Mouse (Mus musculus): ENCODE data around the gene Pcyox1.
"Not testable (repeated sequence)": the region's sequence is repeated elsewhere in the genome, so short reads cannot be mapped to it uniquely, and the experiment has no call there.

Gene Pcyox1

GRCm38 (mm10) chr6:86366125-86366852 is 30.7 kb downstream of the Pcyox1 start:
- DNase-seq (ENCODE audit: low read depth, low spot score) = no peak

GRCm38 (mm10) chr6:86365371-86366124 is 31.4 kb downstream of the Pcyox1 start, which contains the start of gene Fam136a:
TSS of gene Fam136a (plus strand) at chr6:86365646.
- DNase-seq (ENCODE audit: low read depth, low spot score) = peak; percentile 98

GRCm38 (mm10) chr6:86364442-86365141 is 32.4 kb downstream of the Pcyox1 start:
- DNase-seq (ENCODE audit: low read depth, low spot score) = peak; percentile 79

GRCm38 (mm10) chr6:86361373-86361772 is 35.6 kb downstream of the Pcyox1 start:
- DNase-seq (ENCODE audit: low read depth, low spot score) = no peak

GRCm38 (mm10) chr6:86360691-86361090 is 36.3 kb downstream of the Pcyox1 start:
- DNase-seq (ENCODE audit: low read depth, low spot score) = no peak

- no peak for DNase-seq (ENCODE audit: low read depth, low spot score)
Measured at GRCm38 (mm10) chr6:86356956-86357355, 40.0 kb downstream of the Pcyox1 start.

DNA sequence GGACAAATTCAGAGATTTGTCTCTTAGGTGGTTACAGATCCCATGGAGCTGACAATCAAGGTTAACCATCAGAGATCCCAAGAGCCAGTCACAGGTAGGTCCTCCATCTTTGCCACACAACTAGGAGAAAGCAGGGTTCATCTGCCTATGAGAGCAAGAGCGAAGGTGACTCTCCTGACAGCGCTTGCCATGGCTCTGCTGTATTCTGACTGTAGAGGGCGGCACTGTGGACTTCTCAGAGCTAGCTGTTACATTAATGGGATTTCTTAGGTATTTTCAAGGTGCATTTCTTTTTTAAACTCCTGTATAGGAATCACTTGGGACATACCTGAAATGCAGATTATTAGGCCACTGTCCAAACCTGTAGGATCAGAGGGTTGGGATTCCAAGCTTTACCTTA is 42.0 kb downstream of the Pcyox1 start:
- no peak for DNase-seq (ENCODE audit: low read depth, low spot score)

DNA sequence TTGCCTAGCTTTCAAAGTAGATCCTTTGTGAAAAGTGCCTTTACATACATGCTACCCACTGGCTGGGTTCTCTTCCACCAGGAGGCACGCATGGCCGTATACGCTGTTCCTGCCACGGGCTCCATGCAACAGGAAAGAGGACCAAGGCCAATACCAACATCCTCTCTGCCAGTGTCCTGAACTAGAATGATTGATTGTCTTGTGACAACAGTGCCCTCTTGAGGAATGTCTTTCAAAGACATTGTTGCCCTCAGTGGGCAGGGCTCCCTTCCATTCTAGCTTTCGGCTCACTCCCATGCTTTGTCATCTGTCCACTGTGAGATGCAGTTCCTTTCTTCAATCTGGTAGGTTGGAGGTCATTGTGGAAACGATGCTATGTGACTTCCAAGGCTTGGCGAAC is 47.7 kb downstream of the Pcyox1 start:
- DNase-seq (ENCODE audit: low read depth, low spot score) = no peak

DNA sequence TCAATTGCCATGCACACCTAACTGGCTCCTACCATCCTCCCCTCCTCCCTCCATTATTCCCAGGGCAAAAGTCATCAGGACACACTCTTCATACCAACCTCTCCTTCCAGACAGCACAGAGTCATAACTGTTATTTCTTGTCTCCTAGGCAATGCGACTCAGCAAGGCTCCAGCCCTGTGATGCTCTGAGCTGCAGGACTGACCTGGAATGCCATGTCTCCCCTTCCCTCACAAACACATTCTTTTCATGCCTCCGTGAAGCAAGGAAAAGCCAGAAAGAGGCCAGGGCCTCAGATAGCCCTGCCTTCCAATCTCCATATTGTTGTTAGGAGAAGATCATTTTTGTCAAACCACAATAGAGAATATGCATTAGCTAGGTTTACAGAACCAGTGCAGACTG is 50.9 kb downstream of the Pcyox1 start:
- DNase-seq (ENCODE audit: low read depth, low spot score) = no peak

DNA sequence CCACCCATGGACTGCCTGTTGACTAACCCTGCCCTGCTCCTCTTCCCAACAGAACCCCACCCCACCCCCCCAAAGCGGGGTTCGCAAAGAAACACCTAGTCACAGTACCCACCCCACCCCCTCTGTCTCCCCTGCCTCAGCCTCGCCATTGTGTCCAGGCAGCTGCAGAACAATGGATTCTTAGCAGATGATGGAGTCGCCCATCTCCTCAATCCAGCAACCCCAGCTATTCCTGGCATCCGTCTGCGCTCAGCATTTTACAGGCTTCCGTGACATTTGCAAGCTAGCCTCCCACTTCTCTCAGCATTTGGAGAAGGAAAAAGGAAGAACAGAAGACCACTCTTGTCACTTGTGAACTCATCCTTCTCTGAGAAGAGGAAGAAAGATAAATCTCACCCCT is 53.3 kb downstream of the Pcyox1 start:
- DNase-seq (ENCODE audit: low read depth, low spot score) = no peak

GRCm38 (mm10) chr6:86336340-86336739 is 60.6 kb downstream of the Pcyox1 start:
- not testable (repeated sequence) for DNase-seq (ENCODE audit: low read depth, low spot score)
